Mouse (Mus musculus): ENCODE data around the gene Gm20737.
"Not testable (repeated sequence)": the region's sequence is repeated elsewhere in the genome, so short reads cannot be mapped to it uniquely, and the experiment has no call there.

Gene Gm20737

DNA sequence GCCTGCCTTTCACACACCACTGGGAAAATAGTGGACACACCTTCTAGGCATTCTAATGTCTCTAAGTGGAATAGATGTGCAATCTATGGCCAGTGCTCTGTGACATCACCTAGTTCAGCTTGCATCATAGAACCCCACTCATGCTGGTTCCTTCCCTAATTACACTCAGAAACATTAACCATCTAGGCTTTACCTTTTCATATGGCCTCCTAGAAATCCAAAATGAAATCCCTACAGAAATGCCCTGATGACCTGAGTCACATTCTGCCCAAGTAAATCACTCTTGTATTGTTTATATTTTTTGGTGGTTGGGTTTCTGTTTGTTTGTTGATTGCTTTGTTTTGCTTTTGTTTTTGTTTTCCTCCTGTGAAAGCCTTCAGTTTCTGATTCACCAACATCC is at the start of gene Gm20737:
Gm20737 (minus strand) TSS at position 101 of the 400 bp plus-strand sequence.
- POLR2A ChIA-PET, CTCF ChIA-PET: not testable (repeated sequence)

DNA sequence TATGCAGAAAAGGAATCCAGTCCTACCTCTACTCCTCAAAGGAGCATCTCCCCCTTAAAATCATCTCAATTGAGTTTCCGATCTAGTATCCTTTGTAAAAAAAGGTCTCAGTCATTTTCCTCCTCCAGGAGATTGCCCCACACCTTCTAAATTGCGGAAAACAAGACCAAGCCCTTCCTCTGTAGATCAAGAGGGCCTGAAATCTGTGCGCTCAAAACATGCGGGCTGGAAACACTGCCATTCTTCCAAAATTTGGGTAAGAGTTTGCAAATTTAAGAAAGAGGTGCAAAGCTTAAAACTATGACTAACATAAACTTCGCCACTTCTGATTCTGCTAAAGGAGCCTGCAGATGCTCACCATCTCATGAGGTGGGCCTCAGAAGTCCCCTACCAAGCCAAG is 17.3 kb upstream of the Gm20737 start, which contains the start of gene Gm21775:
Gm21775 (plus strand) TSS at position 301 of the 400 bp plus-strand sequence.
- POLR2A ChIA-PET = not testable (repeated sequence)

More for the DNA sequence above, 17.3 kb upstream of the Gm20737 start, which contains the start of gene Gm21775:
- CTCF ChIA-PET = not testable (repeated sequence)
